Mouse (Mus musculus) bone marrow, adult 2 months (tissue): ENCODE data around the gene Spout1. TPM values are rescaled to one million over a fixed set of nuclear protein-coding genes. Genes with fewer than 3 reads are reported as not detected.
"Not testable (repeated sequence)": the region's sequence is repeated elsewhere in the genome, so short reads cannot be mapped to it uniquely, and the experiment has no call there.

Experiments
- H3K27ac ChIP-seq: fragments of 200-500 bp; 2 replicates; pipeline ENCODE4 v1.5.1; 2012; ENCODE audit warnings: low read depth, mild to moderate bottlenecking, control low read depth, inconsistent platforms, low read length; ENCODE audit not compliant: control insufficient read depth, poor library complexity, insufficient read depth
- H3K4me1 ChIP-seq: fragments of 200-500 bp; 2 replicates; pipeline ENCODE4 v1.6.1; 2011; ENCODE audit warnings: low read length; ENCODE audit not compliant: control insufficient read depth, insufficient read depth
- H3K4me3 ChIP-seq: fragments of 200-500 bp; replicated peaks from 2 replicates; pipeline ENCODE3; 2011; ENCODE audit warnings: mild to moderate bottlenecking, low read depth, low read length, control low read depth; ENCODE audit not compliant: control insufficient read depth
- CTCF ChIP-seq: fragments of 200-500 bp; IDR thresholded peaks from 2 replicates; pipeline ENCODE4 v1.5.1; 2011; ENCODE audit warnings: low read length, control low read depth; ENCODE audit not compliant: control insufficient read depth, insufficient read depth
- POLR2A ChIP-seq: fragments of 200-500 bp; IDR thresholded peaks from 2 replicates; pipeline ENCODE4 v1.6.1; 2011; ENCODE audit warnings: low read depth, mild to moderate bottlenecking, control low read depth, low read length, borderline replicate concordance; ENCODE audit not compliant: control insufficient read depth
- WGBS: fragments of 180-500 bp; shearing (Covaris S2); methylation state at CpG from one replicate; pipeline ENCODE4 v1.1.7; 2018; 5-methylcytosine and 5-hydroxymethylcytosine counted together
- polyA plus RNA-seq: library from polyadenylated mRNA; stranded (reverse); fragments of >200 nt; gene quantifications from 2 replicates; pipeline ENCODE4 v1.2.4, GENCODE M21; 2011; ENCODE audit warnings: low replicate concordance; ENCODE audit not compliant: missing spikeins, insufficient read depth, insufficient read length

Gene Spout1
- polyA plus RNA-seq, 1 experiment, result 24.6 TPM

- Histone ChIP-seq H3K4me1 (no peaks in the 10 kb centered on the region; the same call in 1 of the 2 replicates), H3K4me3 (no peak overlapping the region), H3K27ac (no peak overlapping the region)
- TF ChIP-seq POLR2A, result no peak
- 80% methylated on average over 12 of the region's 12 CpGs for WGBS
These were observed 13.7 kb upstream of the Spout1 start for GRCm38 (mm10) chr2:30191790-30192580.

GRCm38 (mm10) chr2:30185681-30186080 is 7.4 kb upstream of the Spout1 start:
- TF ChIP-seq POLR2A (no peak), CTCF (no peak)
- Histone ChIP-seq H3K4me1 (no peaks in the 10 kb centered on the region), H3K27ac (no peak overlapping the region), H3K4me3 (no peak overlapping the region)
- WGBS, result 71% methylated on average over 3 of the region's 3 CpGs

- WGBS, result 74% methylated on average over 6 of the region's 6 CpGs
- H3K27ac ChIP-seq, result no peak overlapping the region
- H3K4me1 ChIP-seq, result no peaks in the 10 kb centered on the region
- H3K4me3 ChIP-seq, result no peak overlapping the region
- TF ChIP-seq CTCF (no peak), POLR2A (no peak)
These were observed 7.0 kb upstream of the Spout1 start for GRCm38 (mm10) chr2:30185276-30185675.

- Histone ChIP-seq H3K27ac (no peak overlapping the region), H3K4me1 (no peaks in the 10 kb centered on the region), H3K4me3 (no peak overlapping the region)
- WGBS, result 80% methylated on average over 3 of the region's 3 CpGs
- TF ChIP-seq CTCF (no peak), POLR2A (no peak)
These were observed 5.5 kb upstream of the Spout1 start for GRCm38 (mm10) chr2:30183721-30184120.

GRCm38 (mm10) chr2:30182424-30182823 is 4.2 kb upstream of the Spout1 start:
- no peak for TF ChIP-seq POLR2A
- no peak for TF ChIP-seq CTCF
- Histone ChIP-seq H3K4me1 (no peaks in the 10 kb centered on the region; the same call in 1 of the 2 replicates), H3K27ac (no peak overlapping the region), H3K4me3 (no peak overlapping the region)
- 86% methylated on average over 2 of the region's 2 CpGs for WGBS

DNA sequence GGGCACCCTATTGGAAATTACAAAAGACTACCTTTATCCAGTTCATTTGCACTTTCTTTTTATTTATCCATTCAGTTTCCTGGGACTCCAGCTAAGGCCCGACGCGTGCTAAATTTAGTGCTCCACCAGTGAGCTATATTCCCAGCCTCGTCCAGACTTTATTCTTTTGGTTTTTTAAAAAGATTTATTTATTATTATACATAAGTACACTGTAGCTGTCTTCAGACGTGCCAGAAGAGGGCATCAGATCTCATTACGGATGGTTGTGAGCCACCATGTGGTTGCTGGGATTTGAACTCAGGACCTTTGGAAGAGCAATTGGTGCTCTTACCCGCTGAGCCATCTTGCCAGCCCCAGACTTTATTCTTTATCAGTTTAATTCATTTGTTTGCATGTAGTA is 452 bp upstream of the Spout1 start:
- peak overlapping the region; percentile 19 for H3K4me3 ChIP-seq
- 40% methylated on average over 7 of the region's 7 CpGs for WGBS
- not testable (repeated sequence) for H3K4me1 ChIP-seq, H3K27ac ChIP-seq

GRCm38 (mm10) chr2:30176561-30176960 is 1.7 kb downstream of the Spout1 start:
- TF ChIP-seq CTCF (no peak), POLR2A (no peak)
- peaks cover 3% of the 10 kb centered on the region; the same call in 1 of the 2 replicates for H3K4me1 ChIP-seq
- H3K4me3 ChIP-seq, result no peak overlapping the region
- no peak overlapping the region for H3K27ac ChIP-seq
- WGBS, result 92% methylated on average over 2 of the region's 2 CpGs

- WGBS, result 89% methylated on average over 8 of the region's 8 CpGs
- TF ChIP-seq POLR2A (no peak), CTCF (no peak; the same call in 1 of the 2 replicates)
- H3K4me3 ChIP-seq, result no peak overlapping the region
- no peak overlapping the region for H3K27ac ChIP-seq
- peaks cover 3% of the 10 kb centered on the region; the same call in 1 of the 2 replicates for H3K4me1 ChIP-seq
These were observed 2.4 kb downstream of the Spout1 start for GRCm38 (mm10) chr2:30175897-30176296.
